In the genomic region with DNA sequence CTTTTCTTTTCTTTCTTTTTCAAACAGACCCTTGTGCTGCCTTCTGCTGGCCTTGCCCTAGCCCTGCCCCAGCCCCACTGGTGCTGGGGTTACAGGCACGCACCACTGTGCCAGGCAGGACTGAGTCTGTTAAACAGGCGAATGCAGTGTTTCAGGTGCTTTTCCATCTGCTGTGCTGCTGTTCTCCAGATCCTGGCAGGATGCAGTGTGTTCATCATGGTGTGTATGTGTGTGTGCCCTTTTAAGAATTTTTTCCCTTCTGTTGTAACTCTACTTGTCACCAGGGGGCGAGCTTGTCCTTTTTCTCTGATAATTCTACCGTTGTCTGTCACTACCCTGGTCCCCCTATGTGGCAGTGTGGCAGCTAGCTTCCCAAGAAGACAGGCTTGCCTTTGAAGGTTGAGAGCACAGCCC, we compare ENCODE assay signal across 9 mouse cellular contexts. TPM values are rescaled to one million over a fixed set of nuclear protein-coding genes. Genes with fewer than 3 reads are reported as not detected.
DNase-seq lines count a peak whose midpoint lies in the region; ATAC-seq lines count a peak whose summit lies in the region.
"Had no signal": no experiment of that assay in that cellular context is flagged by ENCODE, and none has a peak within 500 bp of the region (broad histone marks: within the 10 kb centered on the region; RNA-seq: fewer than 3 reads in every experiment).

No protein-coding gene starts in this region.

- 0 out of 2 replicates have a peak, but pooled peaks cover under 1% of the 10 kb centered on the region for H3K4me1 ChIP-seq in heart, embryonic 16.5 days (ENCODE audit: control insufficient read depth, insufficient read depth, low read length)
- H3K4me1 ChIP-seq in lung, embryonic 15.5 days = peaks cover 6% of the 10 kb centered on the region

- no peak overlapping the region for H3K27ac ChIP-seq in heart, embryonic 16.5 days (ENCODE audit: low read length)
- no peak overlapping the region for H3K27ac ChIP-seq in lung, embryonic 15.5 days

- 28% methylated on average over 4 of the region's 4 CpGs for WGBS in heart, embryonic 16.5 days
- WGBS in lung, embryonic 15.5 days = 15% methylated on average over 4 of the region's 4 CpGs

- peaks cover 27% of the 10 kb centered on the region for H3K36me3 ChIP-seq in heart, embryonic 16.5 days (ENCODE audit: control insufficient read depth, insufficient read depth)
- peaks cover 22% of the 10 kb centered on the region for H3K36me3 ChIP-seq in lung, embryonic 15.5 days

- ATAC-seq in heart, embryonic 16.5 days (replicated peaks; ENCODE audit: extremely low read depth, insufficient read depth, low FRiP score) = peak; percentile 66
- ATAC-seq in lung, embryonic 15.5 days (ENCODE audit: borderline replicate concordance, extremely low read depth, low FRiP score, low TSS enrichment) = peak; percentile 83

- H3K9me3 ChIP-seq in heart, embryonic 16.5 days (replicated peaks; ENCODE audit: control insufficient read depth, low read length) = no peaks in the 10 kb centered on the region
- H3K9me3 ChIP-seq in lung, embryonic 15.5 days = no peaks in the 10 kb centered on the region

- no peak overlapping the region for H3K9ac ChIP-seq in heart, embryonic 16.5 days (ENCODE audit: low read length)
- no peak overlapping the region for H3K9ac ChIP-seq in lung, embryonic 15.5 days

- no peak overlapping the region for H3K4me2 ChIP-seq in heart, embryonic 16.5 days (ENCODE audit: low read depth, low read length)
- H3K4me2 ChIP-seq in lung, embryonic 15.5 days = no peak overlapping the region

- H3K4me3 ChIP-seq in heart, embryonic 16.5 days (ENCODE audit: low read length) = no peak overlapping the region
- H3K4me3 ChIP-seq in lung, embryonic 15.5 days = no peak overlapping the region

- no peaks in the 10 kb centered on the region for H3K27me3 ChIP-seq in heart, embryonic 16.5 days (ENCODE audit: control insufficient read depth, insufficient read depth, low read length)
- H3K27me3 ChIP-seq in lung, embryonic 15.5 days = no peaks in the 10 kb centered on the region

- peak; percentile 81 for DNase-seq in ES-CJ7 (ENCODE audit: low read depth, low spot score)
- peak; percentile 77 for DNase-seq in adrenal gland, postnatal 10 days
- peak; percentile 78 for DNase-seq in embryo, embryonic 9.5 days (ENCODE audit: extremely low spot score)
- peak; percentile 70 to 74 for DNase-seq in kidney, postnatal 4 days
- peak; percentile 94 for DNase-seq in retina, embryonic 14.5 days (ENCODE audit: low spot score)
- no peak for DNase-seq in ovary, postnatal 36 days (ENCODE audit: low spot score)

RNA-seq across cellular contexts. Expression of a gene that starts 11.3 kb away (rescaled TPM):
- total RNA-seq in adrenal gland, postnatal 10 days (2021) = 10 to 100 TPM; 56.1 to 61.8 TPM
- polyA plus RNA-seq in heart, embryonic 16.5 days (2015; fragmentation: Nextera tagmentation; extraction: Ambion mirVana) = 46.3 and 53.6 TPM in 2 replicates
- polyA plus RNA-seq in lung, embryonic 15.5 days (2015; fragmentation: Nextera tagmentation; extraction: Ambion mirVana) = 45.2 and 47.3 TPM in 2 replicates

RNA-seq across cellular contexts. Expression of a gene that starts 38.4 kb away (rescaled TPM):
- 10 to 100 TPM; 29.5 to 35.4 TPM for total RNA-seq in adrenal gland, postnatal 10 days (2021)
- polyA plus RNA-seq in heart, embryonic 16.5 days (2015; fragmentation: Nextera tagmentation; extraction: Ambion mirVana) = 7.6 and 8.3 TPM in 2 replicates
- polyA plus RNA-seq in lung, embryonic 15.5 days (2015; fragmentation: Nextera tagmentation; extraction: Ambion mirVana) = 9.5 and 9.9 TPM in 2 replicates

RNA-seq across cellular contexts. Expression of a gene that starts 43.9 kb away (rescaled TPM):
- total RNA-seq in adrenal gland, postnatal 10 days (2021) = 1 to 10 TPM; 2.7 to 5.9 TPM
- 1.3 and 1.4 TPM in 2 replicates for polyA plus RNA-seq in heart, embryonic 16.5 days (2015; fragmentation: Nextera tagmentation; extraction: Ambion mirVana)
- 0.36 and 0.88 TPM in 2 replicates for polyA plus RNA-seq in lung, embryonic 15.5 days (2015; fragmentation: Nextera tagmentation; extraction: Ambion mirVana)
- total RNA-seq: left cerebral cortex, adult 8-10 months had no signal
